Mouse (Mus musculus): ENCODE measurements around the gene Neurl1a.

DNA sequence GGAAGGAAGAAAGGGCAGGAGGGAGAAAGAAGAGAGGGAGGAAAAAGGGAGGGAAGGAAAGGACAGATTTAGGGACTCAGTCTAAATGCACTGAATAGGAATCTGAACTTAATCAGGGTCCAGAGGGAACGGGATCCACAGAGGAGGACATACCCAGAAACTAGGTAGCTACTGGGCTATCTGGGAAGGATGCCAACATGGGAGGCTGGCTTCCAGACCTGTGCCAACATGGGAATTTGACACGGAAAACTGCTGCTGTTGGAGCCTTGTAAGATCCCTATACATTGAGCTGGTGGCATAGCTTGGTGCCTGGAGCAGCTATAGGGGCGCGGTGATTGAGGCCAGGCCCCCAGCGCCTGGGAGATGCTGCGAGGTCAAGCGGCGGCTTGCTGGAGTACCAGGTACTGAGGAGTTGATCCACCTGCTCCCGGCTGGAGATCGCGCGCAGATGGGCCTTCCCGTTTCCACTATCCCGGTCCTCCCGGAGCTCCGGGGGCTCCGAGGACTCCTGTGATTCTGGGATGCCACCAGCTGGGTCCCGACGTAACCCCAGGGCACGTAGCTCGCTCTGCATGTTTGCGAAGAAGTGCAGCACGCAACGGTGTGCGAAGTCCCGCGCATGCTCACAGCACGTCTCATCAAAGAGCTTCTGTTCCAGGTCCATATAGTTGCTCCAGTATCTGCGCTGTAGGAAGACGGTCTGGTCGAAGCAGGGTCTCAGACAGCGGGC lies 27.1 kb upstream of the Neurl1a start:
- TF ChIP-seq CTCF (IDR thresholded peaks at IDR 0.05) (no peak), EP300 (IDR thresholded peaks at IDR 0.05) (no peak)

Data from lung, postnatal 0 days (tissue).